Mouse (Mus musculus) small intestine, adult 2 months (tissue): ENCODE data around the gene Npm1. TPM values are rescaled to one million over a fixed set of nuclear protein-coding genes. Genes with fewer than 3 reads are reported as not detected.

ENCODE experiments used
- H3K27ac ChIP-seq: fragments of 200-500 bp; 2 replicates; pipeline ENCODE4 v1.5.1; 2012; ENCODE audit warnings: low read depth, low read length, control low read depth, inconsistent platforms; ENCODE audit not compliant: insufficient read depth
- H3K27me3 ChIP-seq: fragments of 200-500 bp; 2 replicates; pipeline ENCODE4 v1.6.1; 2012; ENCODE audit warnings: mild to moderate bottlenecking, moderate library complexity, low read length, inconsistent platforms; ENCODE audit not compliant: control insufficient read depth, insufficient read depth
- H3K36me3 ChIP-seq: fragments of 200-500 bp; 2 replicates; pipeline ENCODE4 v1.6.1; 2012; ENCODE audit warnings: mild to moderate bottlenecking, low read length, control low read depth, inconsistent platforms; ENCODE audit not compliant: control insufficient read depth, insufficient read depth
- H3K4me1 ChIP-seq: fragments of 200-500 bp; 2 replicates; pipeline ENCODE4 v1.6.1; 2012; ENCODE audit warnings: low read length, inconsistent platforms, mixed read lengths; ENCODE audit not compliant: control insufficient read depth, insufficient read depth, insufficient read length
- H3K4me3 ChIP-seq: fragments of 200-500 bp; 2 replicates; pipeline ENCODE4 v1.5.1; 2012; ENCODE audit warnings: low read depth, mild to moderate bottlenecking, control low read depth, inconsistent platforms, low read length, moderate library complexity
- CTCF ChIP-seq: fragments of 200-500 bp; IDR thresholded peaks from 2 replicates; pipeline ENCODE4 v1.5.1; 2012; ENCODE audit warnings: low read depth, mild to moderate bottlenecking, control low read depth, inconsistent platforms, low read length, moderate library complexity, mixed read lengths; ENCODE audit not compliant: insufficient replicate concordance, insufficient read length; ENCODE audit errors: extremely low read depth
- POLR2A ChIP-seq: fragments of 200-500 bp; IDR thresholded peaks from 2 replicates; pipeline ENCODE4 v1.6.1; 2012; ENCODE audit warnings: low read depth, mild to moderate bottlenecking, control low read depth, inconsistent platforms, low read length, moderate library complexity
- WGBS: fragments of 180-500 bp; shearing (Covaris S2); methylation state at CpG from one replicate; pipeline ENCODE4 v1.1.7; 2018; 5-methylcytosine and 5-hydroxymethylcytosine counted together
- polyA plus RNA-seq: library from polyadenylated mRNA; depleted of rRNA; stranded (reverse); fragments of >200 nt; gene quantifications from 2 replicates; pipeline ENCODE4 v1.2.3, GENCODE M21; 2012; rRNA removed

Npm1 gene
- polyA plus RNA-seq, result 7.1 and 18.2 TPM in 2 replicates

- no peaks in the 10 kb centered on the region for H3K27me3 ChIP-seq
- WGBS, result 3% methylated on average over 49 of the region's 49 CpGs
- peaks cover 14% of the 10 kb centered on the region for H3K36me3 ChIP-seq
- peak within 1 kb of the TSS; percentile 76 for H3K27ac ChIP-seq
- H3K4me3 ChIP-seq, result peak within 1 kb of the TSS; percentile 91
- TF ChIP-seq POLR2A, result peak; percentile 93
- TF ChIP-seq CTCF, result no peak
- H3K4me1 ChIP-seq, result 0 out of 2 replicates have a peak, but pooled peaks cover 2% of the 10 kb centered on the region
Observed at GRCm38 (mm10) chr11:33162998-33163506, at the start of gene Npm1. TSS of gene Npm1 (minus strand) at chr11:33163206.

- Histone ChIP-seq H3K27ac (no peak overlapping the region), H3K36me3 (no peaks in the 10 kb centered on the region), H3K4me3 (no peak overlapping the region), H3K4me1 (no peaks in the 10 kb centered on the region), H3K27me3 (peaks cover 38% of the 10 kb centered on the region)
- TF ChIP-seq CTCF (no peak), POLR2A (no peak)
- 73% methylated on average over 2 of the region's 2 CpGs for WGBS
Observed at GRCm38 (mm10) chr11:33207411-33207810, 44.4 kb upstream of the Npm1 start.

DNA sequence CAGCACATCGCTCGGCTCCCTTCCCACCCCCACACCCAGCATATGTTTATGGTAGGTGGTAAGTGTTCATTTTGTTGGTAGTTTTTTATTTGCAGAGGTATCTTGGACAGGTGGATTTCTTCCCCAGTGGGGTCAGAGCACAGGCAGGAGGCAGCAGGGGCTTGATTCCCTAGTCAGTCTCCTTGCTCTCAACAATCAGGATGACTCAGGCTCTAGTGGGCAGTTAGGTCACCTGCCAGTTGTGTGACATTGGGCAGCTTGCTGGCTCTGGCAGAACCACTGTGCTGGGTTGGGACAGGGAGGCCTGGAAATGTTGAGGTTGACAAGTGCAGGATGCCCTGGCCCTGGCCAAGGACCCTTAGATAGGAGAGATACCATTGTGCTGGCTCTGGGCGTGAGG lies 42.0 kb upstream of the Npm1 start:
- Histone ChIP-seq H3K4me3 (no peak overlapping the region), H3K36me3 (no peaks in the 10 kb centered on the region), H3K27me3 (peaks cover 63% of the 10 kb centered on the region), H3K27ac (no peak overlapping the region), H3K4me1 (peaks cover 7% of the 10 kb centered on the region; the same call in 1 of the 2 replicates)
- no peak for TF ChIP-seq POLR2A
- no peak for TF ChIP-seq CTCF
- 15% methylated on average over 3 of the region's 3 CpGs for WGBS

GRCm38 (mm10) chr11:33204329-33204705 lies 41.3 kb upstream of the Npm1 start:
- H3K27me3 ChIP-seq, result peaks cover 69% of the 10 kb centered on the region
- H3K4me1 ChIP-seq, result peaks cover 7% of the 10 kb centered on the region; the same call in 1 of the 2 replicates
- TF ChIP-seq CTCF, result no peak
- no peak for TF ChIP-seq POLR2A
- no peak overlapping the region for H3K27ac ChIP-seq
- no peaks in the 10 kb centered on the region for H3K36me3 ChIP-seq
- 4% methylated on average over 18 of the region's 18 CpGs for WGBS
- H3K4me3 ChIP-seq, result no peak overlapping the region

DNA sequence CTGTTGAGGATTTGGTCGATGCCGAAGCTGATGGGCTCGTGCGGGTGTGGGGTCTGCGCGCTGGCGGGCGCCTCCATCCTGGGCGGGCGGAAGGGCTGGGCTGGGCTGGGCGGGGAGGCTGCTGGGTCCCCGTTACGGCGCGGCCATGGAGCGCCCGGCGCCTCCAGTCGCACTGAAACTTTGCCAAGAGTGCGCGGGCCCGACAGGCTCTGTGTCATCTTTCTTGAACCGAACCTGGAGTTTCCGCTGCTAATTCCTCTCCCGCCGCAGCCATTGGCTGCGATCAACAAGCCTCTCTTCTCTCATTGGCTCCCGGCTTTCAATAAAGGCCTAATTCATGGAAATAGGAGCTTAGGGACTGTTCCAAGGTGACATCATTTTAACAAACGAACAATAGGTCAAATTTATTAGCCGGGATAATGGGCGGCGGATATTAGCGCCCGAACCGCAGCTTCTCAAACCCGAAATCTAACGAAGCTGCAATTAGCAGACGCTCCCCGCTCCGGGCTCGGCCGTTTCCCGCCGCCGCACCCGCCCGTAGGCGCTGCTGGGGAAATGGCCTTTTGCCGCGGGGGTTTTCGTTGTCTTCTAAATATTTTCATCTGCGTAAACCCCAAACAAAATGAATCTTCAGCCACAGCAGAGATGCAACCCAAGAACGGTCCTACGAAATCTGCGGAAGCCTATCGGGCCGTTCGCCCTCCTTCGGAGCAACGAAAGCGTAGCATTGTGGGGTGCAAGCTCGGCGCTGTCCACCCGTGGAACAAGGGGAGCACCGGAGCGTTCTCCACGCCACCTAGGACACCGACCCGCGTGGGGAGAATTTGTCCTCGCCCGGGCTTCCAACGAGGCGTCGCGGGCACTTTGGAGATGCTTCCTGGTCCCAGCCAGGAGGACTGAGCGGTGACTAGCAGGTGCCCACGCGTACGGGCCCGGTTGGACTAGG lies 40.6 kb upstream of the Npm1 start, which contains the start of gene Tlx3:
Gene Tlx3, minus strand, starts transcription at position 207 of the 946 bp plus-strand sequence.
- H3K4me3 ChIP-seq, result no peak within 1 kb of the TSS
- H3K27me3 ChIP-seq, result peaks cover 75% of the 10 kb centered on the region
- TF ChIP-seq POLR2A (no peak), CTCF (no peak)
- H3K4me1 ChIP-seq, result peaks cover 7% of the 10 kb centered on the region; the same call in 1 of the 2 replicates
- H3K36me3 ChIP-seq, result no peaks in the 10 kb centered on the region
- WGBS, result 3% methylated on average over 81 of the region's 81 CpGs
- H3K27ac ChIP-seq, result no peak within 1 kb of the TSS

DNA sequence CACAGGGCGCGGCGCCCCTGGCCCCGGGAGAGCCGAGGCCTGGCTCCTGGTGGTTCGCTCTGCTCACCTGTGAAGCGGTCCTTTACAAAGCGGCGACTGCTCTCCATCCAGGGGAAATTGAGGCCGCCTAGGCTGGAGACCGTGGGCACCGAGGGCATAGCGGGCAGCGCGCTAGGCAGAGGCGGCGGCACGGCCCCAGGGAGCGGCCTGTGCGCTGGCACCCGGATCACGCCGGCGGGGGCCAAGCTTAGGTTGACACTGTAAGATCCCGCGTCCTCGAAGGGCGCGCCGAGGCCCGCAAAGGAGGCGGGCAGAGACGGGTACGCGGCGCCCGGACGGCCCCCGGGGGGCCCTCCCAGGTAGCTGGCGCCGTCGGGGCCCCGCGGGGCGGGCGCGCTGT lies 40.0 kb upstream of the Npm1 start:
- H3K27ac ChIP-seq, result no peak overlapping the region
- 4% methylated on average over 47 of the region's 47 CpGs for WGBS
- TF ChIP-seq POLR2A, result no peak
- no peak for TF ChIP-seq CTCF
- H3K36me3 ChIP-seq, result no peaks in the 10 kb centered on the region
- peaks cover 7% of the 10 kb centered on the region; the same call in 1 of the 2 replicates for H3K4me1 ChIP-seq
- no peak overlapping the region for H3K4me3 ChIP-seq
- peaks cover 80% of the 10 kb centered on the region for H3K27me3 ChIP-seq

DNA sequence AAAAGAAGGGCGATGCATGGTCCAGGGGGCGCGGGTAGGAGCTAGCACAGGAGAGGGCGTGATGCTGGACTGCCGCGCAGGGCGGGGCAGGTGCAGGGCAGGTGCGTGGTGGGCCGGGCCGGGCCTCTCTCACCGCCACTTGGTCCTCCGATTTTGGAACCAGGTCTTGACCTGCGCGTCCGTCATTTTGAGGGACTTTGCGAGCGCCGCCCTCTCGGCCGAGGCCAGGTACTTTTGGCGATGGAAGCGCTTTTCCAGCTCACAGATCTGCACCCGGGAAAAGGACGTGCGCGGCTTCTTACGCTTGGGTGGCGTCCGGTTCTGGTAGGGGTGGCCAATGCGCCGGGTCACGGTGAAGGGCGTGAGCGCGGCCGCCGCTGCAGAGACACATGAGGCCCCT lies 39.3 kb upstream of the Npm1 start:
- Histone ChIP-seq H3K4me1 (peaks cover 7% of the 10 kb centered on the region; the same call in 1 of the 2 replicates), H3K36me3 (no peaks in the 10 kb centered on the region), H3K27ac (no peak overlapping the region), H3K4me3 (no peak overlapping the region), H3K27me3 (peaks cover 87% of the 10 kb centered on the region)
- no peak for TF ChIP-seq CTCF
- 4% methylated on average over 37 of the region's 37 CpGs for WGBS
